Mouse (Mus musculus) cerebellum, adult 2 months (tissue): ENCODE measurements around the gene Reck. TPM values are rescaled to one million over a fixed set of nuclear protein-coding genes. Genes with fewer than 3 reads are reported as not detected.

Experiments
- DNase-seq, 2 experiments: peaks; one replicate each; pipeline ENCODE4 v3.0.0; 2021
- H3K27ac ChIP-seq: fragments of 200-500 bp; 2 replicates; pipeline ENCODE4 v1.5.1; 2012; ENCODE audit warnings: low read length, control low read depth, inconsistent platforms; ENCODE audit not compliant: insufficient read depth
- H3K27me3 ChIP-seq: fragments of 200-500 bp; 2 replicates; pipeline ENCODE4 v1.6.1; 2012; ENCODE audit warnings: inconsistent platforms, mild to moderate bottlenecking, low read length, moderate library complexity; ENCODE audit not compliant: control insufficient read depth, insufficient read depth
- H3K4me1 ChIP-seq: fragments of 200-500 bp; 2 replicates; pipeline ENCODE4 v1.6.1; 2011; ENCODE audit warnings: low read length; ENCODE audit not compliant: control insufficient read depth, insufficient read depth
- H3K4me3 ChIP-seq: fragments of 200-500 bp; replicated peaks from 2 replicates; pipeline ENCODE3; 2011; ENCODE audit warnings: mild to moderate bottlenecking, low read depth, low read length, control low read depth; ENCODE audit not compliant: insufficient read depth
- CTCF ChIP-seq: fragments of 200-500 bp; IDR thresholded peaks from 2 replicates; pipeline ENCODE4 v1.5.1; 2011; ENCODE audit warnings: low read depth, mild to moderate bottlenecking, control low read depth, low read length, moderate library complexity, borderline replicate concordance; ENCODE audit not compliant: insufficient read depth
- POLR2A ChIP-seq: fragments of 200-500 bp; IDR thresholded peaks from 2 replicates; pipeline ENCODE4 v1.6.1; 2011; ENCODE audit warnings: low read length, control low read depth, borderline replicate concordance; ENCODE audit not compliant: insufficient read depth
- WGBS: fragments of 180-500 bp; shearing (Covaris S2); methylation state at CpG from one replicate; pipeline ENCODE4 v1.1.7; 2018; 5-methylcytosine and 5-hydroxymethylcytosine counted together
- polyA plus RNA-seq: library from polyadenylated mRNA; depleted of rRNA; stranded (reverse); fragments of >200 nt; gene quantifications from 2 replicates; pipeline ENCODE4 v1.2.3, GENCODE M21; 2012

The Reck gene
- polyA plus RNA-seq, 1 experiment: 8.3 TPM

GRCm38 (mm10) chr4:43972137-43972591, 96.8 kb downstream of the Reck start:
- no peak for DNase-seq
- Histone ChIP-seq H3K4me1 (no peaks in the 10 kb centered on the region), H3K27me3 (no peaks in the 10 kb centered on the region), H3K4me3 (no peak overlapping the region), H3K27ac (no peak overlapping the region; the same call in 1 of the 2 replicates)
- TF ChIP-seq CTCF: no peak
- WGBS: 16% methylated on average over 8 of the region's 8 CpGs

- H3K27me3 ChIP-seq: no peaks in the 10 kb centered on the region
- DNase-seq: peak in 1 of 2 experiments; percentile 60
- H3K4me1 ChIP-seq: no peaks in the 10 kb centered on the region
- TF ChIP-seq CTCF: no peak
- no peak for TF ChIP-seq POLR2A
- no peak overlapping the region for H3K27ac ChIP-seq
- no peak overlapping the region for H3K4me3 ChIP-seq
- WGBS: 23% methylated on average over 4 of the region's 4 CpGs
Observed at GRCm38 (mm10) chr4:43973526-43973981, 98.2 kb downstream of the Reck start.

- no peaks in the 10 kb centered on the region for H3K27me3 ChIP-seq
- 86% methylated on average over 10 of the region's 10 CpGs for WGBS
- TF ChIP-seq POLR2A (no peak), CTCF (no peak)
Observed at GRCm38 (mm10) chr4:43974914-43975616, 99.7 kb downstream of the Reck start.

GRCm38 (mm10) chr4:43976223-43976740, 101.0 kb downstream of the Reck start:
- TF ChIP-seq CTCF (no peak), POLR2A (no peak)
- WGBS: 85% methylated on average over 6 of the region's 6 CpGs

More at GRCm38 (mm10) chr4:43974914-43975616, 99.7 kb downstream of the Reck start:
- DNase-seq: no peak
- no peak overlapping the region for H3K27ac ChIP-seq
- no peaks in the 10 kb centered on the region for H3K4me1 ChIP-seq
- no peak overlapping the region for H3K4me3 ChIP-seq

GRCm38 (mm10) chr4:43978521-43979443, 103.5 kb downstream of the Reck start:
- H3K27ac ChIP-seq: no peak overlapping the region
- no peak overlapping the region for H3K4me3 ChIP-seq
- TF ChIP-seq CTCF (no peak), POLR2A (no peak)
- H3K27me3 ChIP-seq: no peaks in the 10 kb centered on the region
- WGBS: 44% methylated on average over 17 of the region's 17 CpGs
- H3K4me1 ChIP-seq: no peaks in the 10 kb centered on the region
- DNase-seq: no peak

More at GRCm38 (mm10) chr4:43976223-43976740, 101.0 kb downstream of the Reck start:
- Histone ChIP-seq H3K27me3 (no peaks in the 10 kb centered on the region), H3K27ac (no peak overlapping the region), H3K4me3 (no peak overlapping the region), H3K4me1 (no peaks in the 10 kb centered on the region)
- DNase-seq: no peak

- no peaks in the 10 kb centered on the region for H3K27me3 ChIP-seq
- H3K27ac ChIP-seq: no peak overlapping the region
- WGBS: under 1% methylated on average over 3 of the region's 3 CpGs
- H3K4me3 ChIP-seq: no peak overlapping the region
- no peak for TF ChIP-seq POLR2A
- TF ChIP-seq CTCF: no peak; the same call in 1 of the 2 replicates
- peak; percentile 82 to 91 for DNase-seq
- H3K4me1 ChIP-seq: no peaks in the 10 kb centered on the region
Observed at GRCm38 (mm10) chr4:43979746-43980145, 104.4 kb downstream of the Reck start.

GRCm38 (mm10) chr4:43980236-43980635, 104.9 kb downstream of the Reck start:
- Histone ChIP-seq H3K27ac (no peak overlapping the region), H3K4me3 (no peak overlapping the region), H3K4me1 (no peaks in the 10 kb centered on the region), H3K27me3 (no peaks in the 10 kb centered on the region)
- WGBS: 47% methylated on average over 4 of the region's 4 CpGs
- TF ChIP-seq POLR2A (no peak), CTCF (no peak)
- no peak for DNase-seq
